ENCODE assay signal across 9 mouse cellular contexts in the genomic region with DNA sequence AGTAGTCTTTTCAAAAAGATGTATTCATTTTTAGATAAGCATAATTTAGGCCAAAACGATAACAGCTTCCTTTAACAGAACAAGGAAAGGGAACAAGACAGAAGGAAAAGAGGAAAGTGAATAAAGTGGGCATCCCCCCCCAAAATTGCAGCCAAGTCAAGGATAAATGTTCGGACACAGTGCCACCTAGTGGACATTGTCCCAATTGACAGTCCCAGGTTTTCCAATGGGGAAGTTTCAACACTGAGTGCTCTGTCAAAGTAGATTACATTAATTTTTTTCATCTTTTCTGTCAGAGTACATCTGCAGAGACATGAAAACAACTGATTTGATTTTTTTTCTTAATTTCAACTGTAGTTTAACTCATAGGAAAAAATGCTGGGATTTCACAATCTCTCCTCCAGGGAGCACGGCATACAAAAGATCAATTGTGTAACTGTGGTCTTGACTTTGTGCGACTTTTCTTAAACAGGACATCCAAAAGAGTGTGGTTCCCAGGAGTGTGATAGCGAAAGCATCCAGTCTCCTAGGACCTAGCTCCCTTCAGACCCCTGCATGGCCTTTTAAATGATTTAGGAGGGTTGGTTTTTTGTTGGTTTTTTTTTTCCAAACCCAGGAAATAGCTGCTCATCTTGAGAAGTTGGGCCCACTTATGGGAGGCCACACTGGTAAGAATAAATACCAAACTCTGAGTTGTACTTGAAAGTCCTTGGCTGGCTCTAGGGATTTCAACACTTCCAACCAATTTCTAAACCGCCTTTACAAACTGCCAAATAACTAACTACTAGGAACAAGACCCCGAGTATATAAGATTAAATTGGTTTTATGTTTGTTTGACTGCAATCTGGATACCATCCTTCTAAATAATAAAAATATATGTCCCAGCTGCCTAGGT. TPM values are rescaled to one million over a fixed set of nuclear protein-coding genes. Genes with fewer than 3 reads are reported as not detected.
DNase-seq lines count a peak whose midpoint lies in the region; ATAC-seq lines count a peak whose summit lies in the region.
"Had no signal": no experiment of that assay in that cellular context is flagged by ENCODE, and none has a peak within 500 bp of the region (broad histone marks: within the 10 kb centered on the region; RNA-seq: fewer than 3 reads in every experiment).

No protein-coding gene starts in this region.

- H3K9ac ChIP-seq in midbrain, embryonic 11.5 days (ENCODE audit: low read length): no peak overlapping the region
- H3K9ac ChIP-seq in midbrain, embryonic 15.5 days: no peak overlapping the region
- H3K9ac ChIP-seq in forebrain, embryonic 15.5 days (replicated peaks): no peak overlapping the region
- H3K9ac ChIP-seq: heart, embryonic 15.5 days had no signal

- 35% methylated on average over 7 of the region's 7 CpGs for WGBS in midbrain, embryonic 11.5 days
- 31% methylated on average over 7 of the region's 7 CpGs for WGBS in midbrain, embryonic 15.5 days
- WGBS in forebrain, embryonic 15.5 days: 26% methylated on average over 7 of the region's 7 CpGs

- no peak for DNase-seq in cerebellum, adult 11-12 months
- DNase-seq in midbrain, embryonic 11.5 days (ENCODE audit: low spot score, missing footprints): peak; percentile 95
- DNase-seq in brain, adult 2 months (ENCODE audit: low read depth, low spot score): peak; percentile 73
- DNase-seq in left cerebral cortex, postnatal 4 days: peak; percentile 59
- peak; percentile 74 for DNase-seq in retina, postnatal 1 day

- no peak overlapping the region for H3K4me2 ChIP-seq in midbrain, embryonic 11.5 days
- no peak overlapping the region for H3K4me2 ChIP-seq in midbrain, embryonic 15.5 days
- H3K4me2 ChIP-seq in forebrain, embryonic 15.5 days (replicated peaks): no peak overlapping the region
- H3K4me2 ChIP-seq: heart, embryonic 15.5 days had no signal

- peaks cover 4% of the 10 kb centered on the region; the same call in 1 of the 2 replicates for H3K27me3 ChIP-seq in midbrain, embryonic 11.5 days (ENCODE audit: control insufficient read depth, insufficient read depth, low read length)
- H3K27me3 ChIP-seq in midbrain, embryonic 15.5 days (replicated peaks): 0 out of 2 replicates have a peak, but pooled peaks cover 10% of the 10 kb centered on the region
- 0 out of 2 replicates have a peak, but pooled peaks cover 5% of the 10 kb centered on the region for H3K27me3 ChIP-seq in forebrain, embryonic 15.5 days

- H3K4me1 ChIP-seq in midbrain, embryonic 11.5 days (ENCODE audit: control insufficient read depth, insufficient read depth, low read length): peaks cover 9% of the 10 kb centered on the region; the same call in 1 of the 2 replicates
- H3K4me1 ChIP-seq in midbrain, embryonic 15.5 days: peaks cover 18% of the 10 kb centered on the region
- peaks cover 37% of the 10 kb centered on the region for H3K4me1 ChIP-seq in forebrain, embryonic 15.5 days

- 0 out of 2 replicates have a peak, but pooled peaks have one; percentile 13 for ATAC-seq in cerebellum, adult (ENCODE audit: insufficient number of reproducible peaks, low FRiP score, low TSS enrichment)
- no peak for ATAC-seq in midbrain, embryonic 11.5 days (ENCODE audit: low FRiP score)
- ATAC-seq in midbrain, embryonic 15.5 days (replicated peaks): no peak
- ATAC-seq in forebrain, embryonic 15.5 days (replicated peaks): 0 out of 2 replicates have a peak, but pooled peaks have one; percentile 16

- H3K4me3 ChIP-seq in midbrain, embryonic 11.5 days (ENCODE audit: low read depth, low read length): no peak overlapping the region
- H3K4me3 ChIP-seq in midbrain, embryonic 15.5 days: no peak overlapping the region
- H3K4me3 ChIP-seq in forebrain, embryonic 15.5 days: no peak overlapping the region
- H3K4me3 ChIP-seq: heart, embryonic 15.5 days had no signal

- intact Hi-C loops in left cerebral cortex, postnatal 4 days (cut with DNase I): loop anchor here (5.0 kb wide), 1 partner anchor 1146 kb away; no protein-coding TSS in a partner anchor

- H3K27ac ChIP-seq in midbrain, embryonic 11.5 days (ENCODE audit: low read depth, low read length): no peak overlapping the region
- H3K27ac ChIP-seq in midbrain, embryonic 15.5 days: no peak overlapping the region
- H3K27ac ChIP-seq in forebrain, embryonic 15.5 days (replicated peaks): no peak overlapping the region
- H3K27ac ChIP-seq: heart, embryonic 15.5 days had no signal

- H3K36me3 ChIP-seq in midbrain, embryonic 11.5 days (ENCODE audit: control insufficient read depth, insufficient read depth, low read length): no peaks in the 10 kb centered on the region
- H3K36me3 ChIP-seq in midbrain, embryonic 15.5 days (replicated peaks): no peaks in the 10 kb centered on the region
- H3K36me3 ChIP-seq in forebrain, embryonic 15.5 days: no peaks in the 10 kb centered on the region
- H3K36me3 ChIP-seq: heart, embryonic 15.5 days had no signal

- H3K9me3 ChIP-seq in midbrain, embryonic 11.5 days (ENCODE audit: control insufficient read depth, low read length): no peaks in the 10 kb centered on the region
- H3K9me3 ChIP-seq in midbrain, embryonic 15.5 days: no peaks in the 10 kb centered on the region
- H3K9me3 ChIP-seq in forebrain, embryonic 15.5 days: no peaks in the 10 kb centered on the region
- H3K9me3 ChIP-seq: heart, embryonic 15.5 days had no signal

RNA-seq across cellular contexts. Expression of a gene that starts 19.7 kb away (rescaled TPM):
- 0.07 and 0.10 TPM in 2 replicates for polyA plus RNA-seq in midbrain, embryonic 11.5 days (2014; fragmentation: Nextera tagmentation; extraction: Ambion mirVana)
- 0.08 TPM in 1 of 2 replicates, not detected in the other for polyA plus RNA-seq in midbrain, embryonic 15.5 days (2015; fragmentation: Nextera tagmentation; extraction: Ambion mirVana)
- 0.10 TPM in 1 of 2 replicates, not detected in the other for polyA plus RNA-seq in forebrain, embryonic 15.5 days (2015; fragmentation: Nextera tagmentation; extraction: Ambion mirVana)
- total RNA-seq in left cerebral cortex, postnatal 4 days (2021): not detected

Comparison
In these comparisons a context has a peak if more than half of its experiments do, and no peak if none do; other contexts are left out.
1. ATAC-seq: peak in cerebellum, adult (single experiment) and forebrain, embryonic 15.5 days (single experiment); none in midbrain, embryonic 11.5 days (single experiment) and midbrain, embryonic 15.5 days (single experiment).